Mouse (Mus musculus) thymus, postnatal 10 days (tissue): ENCODE results near the gene Ptger3.

ENCODE experiments used
- DNase-seq, 2 experiments: peaks; one replicate each; pipeline ENCODE4 v3.0.0; 2021; ENCODE audit warnings: low spot score in 2 of 2

Gene Ptger3

GRCm38 (mm10) chr3:157582626-157583405 is 16.1 kb downstream of the Ptger3 start:
- no peak for DNase-seq

- DNase-seq, result no peak
Measured at GRCm38 (mm10) chr3:157597837-157598379, 31.2 kb downstream of the Ptger3 start.

- no peak for DNase-seq
Measured at GRCm38 (mm10) chr3:157604684-157605410, 38.2 kb downstream of the Ptger3 start.

- no peak for DNase-seq
Measured at GRCm38 (mm10) chr3:157605411-157605740, 38.7 kb downstream of the Ptger3 start.

GRCm38 (mm10) chr3:157613542-157613941 is 46.9 kb downstream of the Ptger3 start:
- DNase-seq, result no peak

GRCm38 (mm10) chr3:157616949-157617348 is 50.3 kb downstream of the Ptger3 start:
- DNase-seq, result peak; percentile 54 to 59

- no peak for DNase-seq
Measured at GRCm38 (mm10) chr3:157627407-157627806, 60.7 kb downstream of the Ptger3 start.

GRCm38 (mm10) chr3:157630671-157631070 is 64.0 kb downstream of the Ptger3 start:
- DNase-seq, result no peak

GRCm38 (mm10) chr3:157631383-157631782 is 64.7 kb downstream of the Ptger3 start:
- DNase-seq, result no peak

- no peak for DNase-seq
Measured at GRCm38 (mm10) chr3:157634431-157634830, 67.7 kb downstream of the Ptger3 start.

- DNase-seq, result no peak
Measured at GRCm38 (mm10) chr3:157635713-157636112, 69.0 kb downstream of the Ptger3 start.

GRCm38 (mm10) chr3:157636887-157637286 is 70.2 kb downstream of the Ptger3 start:
- no peak for DNase-seq

- no peak for DNase-seq
Measured at GRCm38 (mm10) chr3:157637341-157637740, 70.6 kb downstream of the Ptger3 start.

GRCm38 (mm10) chr3:157641634-157642033 is 74.9 kb downstream of the Ptger3 start:
- DNase-seq, result no peak

- DNase-seq, result no peak
Measured at GRCm38 (mm10) chr3:157661622-157662021, 94.9 kb downstream of the Ptger3 start.

GRCm38 (mm10) chr3:157664486-157665041 is 97.9 kb downstream of the Ptger3 start:
- no peak for DNase-seq

- DNase-seq, result no peak
Measured at GRCm38 (mm10) chr3:157665471-157665870, 98.8 kb downstream of the Ptger3 start.

GRCm38 (mm10) chr3:157666142-157666541 is 99.5 kb downstream of the Ptger3 start:
- no peak for DNase-seq

GRCm38 (mm10) chr3:157686105-157686504 is 119.4 kb downstream of the Ptger3 start:
- no peak for DNase-seq

- DNase-seq, result no peak
Measured at GRCm38 (mm10) chr3:157688419-157689162, 121.9 kb downstream of the Ptger3 start.
